ENCODE assay signal across 8 mouse cellular contexts in the genomic region with DNA sequence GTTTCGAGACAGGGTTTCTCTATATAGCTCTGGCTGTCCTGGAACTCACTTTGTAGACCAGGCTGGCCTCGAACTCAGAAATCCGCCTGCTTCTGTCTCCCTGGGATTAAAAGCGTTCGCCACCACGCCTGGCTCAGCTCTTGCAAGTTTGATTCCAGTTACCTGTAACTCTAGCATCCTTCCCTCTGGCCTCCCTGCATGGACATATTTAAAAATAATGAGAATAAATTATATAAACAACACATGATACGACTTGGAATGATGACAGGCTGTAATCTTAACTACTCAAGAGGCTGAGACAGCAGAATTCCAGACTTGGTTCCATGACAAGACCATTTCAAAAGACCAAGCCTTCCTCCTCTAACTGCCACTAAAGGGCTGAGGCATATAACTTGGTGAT. TPM values are rescaled to one million over a fixed set of nuclear protein-coding genes. Genes with fewer than 3 reads are reported as not detected.
DNase-seq lines count a peak whose midpoint lies in the region; ATAC-seq and TF ChIP-seq lines count a peak whose summit lies in the region.

No protein-coding gene starts in this region.

- no peaks in the 10 kb centered on the region for H3K36me3 ChIP-seq in kidney, adult 2 months (ENCODE audit: control insufficient read depth, insufficient read depth, low read length)
- H3K36me3 ChIP-seq in hindbrain, embryonic 12.5 days: no peaks in the 10 kb centered on the region
- H3K36me3 ChIP-seq in midbrain, embryonic 13.5 days: no peaks in the 10 kb centered on the region

- no peaks in the 10 kb centered on the region for H3K27me3 ChIP-seq in kidney, adult 2 months (replicated peaks; ENCODE audit: control insufficient read depth, insufficient read depth, low read length)
- no peaks in the 10 kb centered on the region for H3K27me3 ChIP-seq in hindbrain, embryonic 12.5 days
- H3K27me3 ChIP-seq in midbrain, embryonic 13.5 days: no peaks in the 10 kb centered on the region

- no peak for TF ChIP-seq CTCF in kidney, adult 2 months (conservative IDR thresholded peaks at IDR 0.05; ENCODE audit: insufficient read depth, insufficient read length, low read depth, low read length)
- TF ChIP-seq CTCF in bone marrow macrophage, adult 2 months (IDR thresholded peaks at IDR 0.05; ENCODE audit: low read depth, low read length): no peak

- no peak overlapping the region for H3K9ac ChIP-seq in hindbrain, embryonic 12.5 days
- H3K9ac ChIP-seq in midbrain, embryonic 13.5 days (replicated peaks): 0 out of 2 replicates have a peak overlapping the region, but pooled peaks have one; percentile 2

- no peak for ATAC-seq in hindbrain, embryonic 12.5 days (ENCODE audit: low FRiP score)
- ATAC-seq in midbrain, embryonic 13.5 days: 0 out of 2 replicates have a peak, but pooled peaks have one; percentile 31

- no peak for DNase-seq in kidney, adult 2 months
- DNase-seq in kidney, postnatal 36 days: no peak
- DNase-seq in cerebellum, adult 11-12 months: no peak
- no peak for DNase-seq in right cerebral cortex, postnatal 36 days (ENCODE audit: low spot score in 2 of 2)
- DNase-seq in cerebellum, postnatal 14 days: no peak

- H3K4me2 ChIP-seq in hindbrain, embryonic 12.5 days (replicated peaks): no peak overlapping the region
- H3K4me2 ChIP-seq in midbrain, embryonic 13.5 days (replicated peaks): no peak overlapping the region

- TF ChIP-seq POLR2A in kidney, adult 2 months (IDR thresholded peaks at IDR 0.05; ENCODE audit: low read depth, low read length): no peak
- TF ChIP-seq POLR2A in bone marrow macrophage, adult 2 months (IDR thresholded peaks at IDR 0.05; ENCODE audit: borderline replicate concordance, low read depth, low read length): 0 out of 2 replicates have a peak, but pooled peaks have one; percentile 66

- H3K4me1 ChIP-seq in kidney, adult 2 months (ENCODE audit: control insufficient read depth, insufficient read depth, low read length): peaks cover 6% of the 10 kb centered on the region
- peaks cover 7% of the 10 kb centered on the region for H3K4me1 ChIP-seq in bone marrow macrophage, adult 2 months (ENCODE audit: control insufficient read depth, insufficient read depth, low read length)
- 0 out of 2 replicates have a peak, but pooled peaks cover 2% of the 10 kb centered on the region for H3K4me1 ChIP-seq in hindbrain, embryonic 12.5 days
- 0 out of 2 replicates have a peak, but pooled peaks cover 5% of the 10 kb centered on the region for H3K4me1 ChIP-seq in midbrain, embryonic 13.5 days (replicated peaks)

- WGBS in kidney, adult 2 months: 65% methylated on average over 7 of the region's 7 CpGs
- WGBS in hindbrain, embryonic 12.5 days: 75% methylated on average over 7 of the region's 7 CpGs
- 63% methylated on average over 7 of the region's 7 CpGs for WGBS in midbrain, embryonic 13.5 days

- H3K9me3 ChIP-seq in hindbrain, embryonic 12.5 days (replicated peaks): no peaks in the 10 kb centered on the region
- H3K9me3 ChIP-seq in midbrain, embryonic 13.5 days: no peaks in the 10 kb centered on the region

- peak overlapping the region; percentile 74; the same call in 1 of the 2 replicates for H3K27ac ChIP-seq in kidney, adult 2 months (ENCODE audit: insufficient read depth, low read depth, low read length)
- H3K27ac ChIP-seq in bone marrow macrophage, adult 2 months (ENCODE audit: insufficient read depth, low read depth, low read length): peak overlapping the region; percentile 47
- H3K27ac ChIP-seq in hindbrain, embryonic 12.5 days: peak overlapping the region; percentile 79; the same call in 1 of the 2 replicates
- peak overlapping the region; percentile 74 for H3K27ac ChIP-seq in midbrain, embryonic 13.5 days

- no peak overlapping the region for H3K4me3 ChIP-seq in kidney, adult 2 months (ENCODE audit: insufficient read depth, low read depth, low read length)
- 0 out of 2 replicates have a peak overlapping the region, but pooled peaks have one; percentile 4 for H3K4me3 ChIP-seq in bone marrow macrophage, adult 2 months (ENCODE audit: insufficient read depth, low read length)
- no peak overlapping the region for H3K4me3 ChIP-seq in hindbrain, embryonic 12.5 days
- H3K4me3 ChIP-seq in midbrain, embryonic 13.5 days (replicated peaks): no peak overlapping the region

RNA-seq across cellular contexts. Expression of gene Kif2c, which starts 8.2 kb away (rescaled TPM):
- polyA plus RNA-seq in kidney, adult 2 months (2012; rRNA removed): 0.20 and 0.50 TPM in 2 replicates
- polyA plus RNA-seq in bone marrow macrophage, adult 2 months (2012; ENCODE audit: insufficient read depth, insufficient read length, missing spikeins): 17.2 and 20.5 TPM in 2 replicates
- 55.6 and 56.4 TPM in 2 replicates for polyA plus RNA-seq in hindbrain, embryonic 12.5 days (2016; fragmentation: Nextera tagmentation; extraction: Ambion mirVana)
- polyA plus RNA-seq in midbrain, embryonic 13.5 days (2015; fragmentation: Nextera tagmentation; extraction: Ambion mirVana): 29.1 and 29.2 TPM in 2 replicates

RNA-seq across cellular contexts. Expression of gene Rps8, which starts 34.6 kb away (rescaled TPM):
- 372 and 534 TPM in 2 replicates for polyA plus RNA-seq in kidney, adult 2 months (2012; rRNA removed)
- polyA plus RNA-seq in bone marrow macrophage, adult 2 months (2012; ENCODE audit: insufficient read depth, insufficient read length, missing spikeins): 1,158 and 1,548 TPM in 2 replicates
- polyA plus RNA-seq in hindbrain, embryonic 12.5 days (2016; fragmentation: Nextera tagmentation; extraction: Ambion mirVana): 588 and 618 TPM in 2 replicates
- polyA plus RNA-seq in midbrain, embryonic 13.5 days (2015; fragmentation: Nextera tagmentation; extraction: Ambion mirVana): 558 and 623 TPM in 2 replicates

RNA-seq across cellular contexts. Expression of gene Plk3, which starts 56.9 kb away (rescaled TPM):
- 6.9 and 8.6 TPM in 2 replicates for polyA plus RNA-seq in kidney, adult 2 months (2012; rRNA removed)
- polyA plus RNA-seq in bone marrow macrophage, adult 2 months (2012; ENCODE audit: insufficient read depth, insufficient read length, missing spikeins): 2.9 and 3.3 TPM in 2 replicates
- polyA plus RNA-seq in hindbrain, embryonic 12.5 days (2016; fragmentation: Nextera tagmentation; extraction: Ambion mirVana): 26.4 and 29.6 TPM in 2 replicates
- polyA plus RNA-seq in midbrain, embryonic 13.5 days (2015; fragmentation: Nextera tagmentation; extraction: Ambion mirVana): 18.6 and 19.3 TPM in 2 replicates

Comparison
In these comparisons a context has a peak if more than half of its experiments do, and no peak if none do; other contexts are left out.
1. RNA of gene Kif2c, which starts 8.2 kb away (polyA plus RNA-seq): 55.6 to 56.4 TPM in hindbrain, embryonic 12.5 days, 29.1 to 29.2 TPM in midbrain, embryonic 13.5 days and 17.2 to 20.5 TPM in bone marrow macrophage, adult 2 months; 0.20 to 0.50 TPM in kidney, adult 2 months; every median in the first group is over 10 times any median in the second.
2. Peak in every context shown above with its lines, with median percentiles within 50 percentile points of each other: H3K27ac ChIP-seq.